ENCODE assay signal across 10 mouse cellular contexts in the genomic region with DNA sequence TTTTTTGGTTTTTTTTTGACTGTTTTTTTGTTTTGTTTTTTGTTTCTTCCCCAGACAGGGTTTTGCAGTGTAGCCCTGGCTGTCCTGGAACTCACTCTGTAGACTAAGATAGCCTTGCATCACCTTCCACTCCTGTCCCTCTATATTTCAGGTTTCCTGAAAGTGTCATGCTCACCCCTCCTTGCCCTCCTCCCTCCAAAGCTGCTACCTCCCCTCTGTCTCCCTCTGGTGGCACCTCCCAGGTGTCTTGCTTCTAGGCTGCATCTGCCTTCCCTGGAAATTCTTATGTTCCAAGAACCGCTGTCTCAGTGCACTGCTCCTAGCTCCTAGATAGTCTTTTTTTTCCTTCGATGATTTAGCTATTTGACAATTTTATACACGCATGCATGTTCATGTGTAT. TPM values are rescaled to one million over a fixed set of nuclear protein-coding genes. Genes with fewer than 3 reads are reported as not detected.
DNase-seq lines count a peak whose midpoint lies in the region; ATAC-seq and TF ChIP-seq lines count a peak whose summit lies in the region.
"Had no signal": no experiment of that assay in that cellular context is flagged by ENCODE, and none has a peak within 500 bp of the region (broad histone marks: within the 10 kb centered on the region; RNA-seq: fewer than 3 reads in every experiment).

No protein-coding gene starts in this region.

- no peaks in the 10 kb centered on the region for H3K4me1 ChIP-seq in kidney, adult 2 months (ENCODE audit: control insufficient read depth, insufficient read depth, low read length)
- H3K4me1 ChIP-seq: forebrain, embryonic 10.5 days had no signal

- peak; percentile 55 for ATAC-seq in common myeloid progenitor, adult 5-6 weeks (replicated peaks; ENCODE audit: low read depth, poor library complexity, severe bottlenecking)

- H3K4me3 ChIP-seq in kidney, adult 2 months (ENCODE audit: insufficient read depth, low read depth, low read length) = no peak overlapping the region
- H3K4me3 ChIP-seq: forebrain, embryonic 10.5 days had no signal

- no peak overlapping the region for H3K27ac ChIP-seq in kidney, adult 2 months (ENCODE audit: insufficient read depth, low read depth, low read length)
- H3K27ac ChIP-seq: forebrain, embryonic 10.5 days had no signal

- no peaks in the 10 kb centered on the region for H3K36me3 ChIP-seq in kidney, adult 2 months (ENCODE audit: control insufficient read depth, insufficient read depth, low read length)

- DNase-seq in kidney, adult 2 months = no peak
- no peak for DNase-seq in kidney, adult 9 months
- DNase-seq in testis, postnatal 10 days (ENCODE audit: low spot score) = peak; percentile 60
- no peak for DNase-seq in testis, postnatal 14 days (ENCODE audit: low spot score)
- DNase-seq in thymus, postnatal 4 days = peak; percentile 75
- DNase-seq in urinary bladder, postnatal 36 days (ENCODE audit: low spot score in 2 of 2) = no peak
- DNase-seq in adrenal gland, adult 18-20 months (ENCODE audit: low spot score in 2 of 2) = no peak
- DNase-seq: heart, postnatal 10 days had no signal

- no peak for TF ChIP-seq POLR2A in kidney, adult 2 months (IDR thresholded peaks at IDR 0.05; ENCODE audit: low read depth, low read length)

- H3K27me3 ChIP-seq in kidney, adult 2 months (replicated peaks; ENCODE audit: control insufficient read depth, insufficient read depth, low read length) = no peaks in the 10 kb centered on the region

- peak; percentile 36; the same call in 1 of the 2 replicates for TF ChIP-seq CTCF in kidney, adult 2 months (conservative IDR thresholded peaks at IDR 0.05; ENCODE audit: insufficient read depth, insufficient read length, low read depth, low read length)

- 61% methylated on average over 3 of the region's 3 CpGs for WGBS in kidney, adult 2 months

RNA-seq across cellular contexts. Expression of a gene that starts 11.9 kb away (rescaled TPM):
- 622 and 651 TPM in 2 replicates for polyA plus RNA-seq in kidney, adult 2 months (2012; rRNA removed)
- 6,083 and 6,415 TPM in 2 replicates for total RNA-seq in common myeloid progenitor, adult 5-6 weeks (2017)
- 100 to 1,000 TPM; 463 to 486 TPM for total RNA-seq in adrenal gland, adult 18-20 months (2021)

RNA-seq across cellular contexts. Expression of a gene that starts 44.0 kb away (rescaled TPM):
- 20.2 and 24.9 TPM in 2 replicates for polyA plus RNA-seq in kidney, adult 2 months (2012; rRNA removed)
- total RNA-seq in common myeloid progenitor, adult 5-6 weeks (2017) = 7.5 and 8.5 TPM in 2 replicates
- total RNA-seq in adrenal gland, adult 18-20 months (2021) = 10 to 100 TPM; 25.3 to 26.0 TPM

RNA-seq across cellular contexts. Expression of a gene that starts 44.3 kb away (rescaled TPM):
- 20.1 and 22.5 TPM in 2 replicates for polyA plus RNA-seq in kidney, adult 2 months (2012; rRNA removed)
- 23.3 and 25.8 TPM in 2 replicates for total RNA-seq in common myeloid progenitor, adult 5-6 weeks (2017)
- total RNA-seq in adrenal gland, adult 18-20 months (2021) = 10 to 100 TPM in 1 of 2 experiments, 1 to 10 TPM in 1; 9.9 to 12.6 TPM

Comparison
In these comparisons a context has a peak if more than half of its experiments do, and no peak if none do; other contexts are left out.
1. DNase-seq: peak in testis, postnatal 10 days (single experiment) and thymus, postnatal 4 days (single experiment); none in kidney, adult 2 months (single experiment), kidney, adult 9 months (single experiment), testis, postnatal 14 days (single experiment), urinary bladder, postnatal 36 days (0 of 2) and adrenal gland, adult 18-20 months (0 of 2).
2. RNA of a gene that starts 11.9 kb away (total RNA-seq): 6,083 to 6,415 TPM in common myeloid progenitor, adult 5-6 weeks; 463 to 486 TPM in adrenal gland, adult 18-20 months; every median in the first group is over 10 times any median in the second.